Mouse (Mus musculus): ENCODE data around the gene Btbd17.

Gene Btbd17

GRCm38 (mm10) chr11:114769911-114770310 lies 25.8 kb downstream of the Btbd17 start:
- in situ Hi-C loops (cut with MboI, MseI): loop anchor here in 1 of 2 experiments (10.0 kb wide), 1 partner anchor 1625 kb away; no protein-coding TSS in a partner anchor

- in situ Hi-C loops (cut with MboI, MseI): loop anchor here in 1 of 2 experiments (10.0 kb wide), 1 partner anchor 1620 kb away; no protein-coding TSS in a partner anchor
These were observed 30.6 kb downstream of the Btbd17 start, which contains the start of gene Kif19a for GRCm38 (mm10) chr11:114764820-114765818. TSS of gene Kif19a (plus strand) at chr11:114765388.

GRCm38 (mm10) chr11:114747564-114748138 lies 48.1 kb downstream of the Btbd17 start:
- in situ Hi-C loops (cut with MboI, MseI): loop anchor here in 1 of 2 experiments (5.0 kb wide), 1 partner anchor 165 kb away; no protein-coding TSS in a partner anchor

DNA sequence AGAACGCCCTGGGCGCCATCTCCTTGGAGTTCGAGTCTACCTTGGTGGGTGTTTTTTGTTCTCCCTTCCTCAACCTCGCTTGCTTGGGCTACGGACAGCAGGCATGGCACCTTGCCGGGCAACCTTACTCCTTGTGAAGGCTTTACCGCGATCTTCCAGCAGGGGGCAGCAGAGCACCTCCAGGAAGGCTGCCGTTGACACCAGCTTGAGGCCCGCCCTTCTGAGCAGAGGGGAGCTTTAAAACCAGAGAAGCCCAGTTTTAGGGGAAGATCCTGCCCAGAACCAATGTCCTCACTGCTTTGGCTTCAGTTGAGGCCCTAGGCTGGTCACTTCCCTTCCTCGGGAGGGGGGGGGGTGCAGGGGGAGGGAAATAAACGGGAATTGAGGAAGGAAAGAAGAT lies 50.6 kb downstream of the Btbd17 start:
- in situ Hi-C loops (cut with MboI, MseI): loop anchor here in 1 of 2 experiments (5.0 kb wide), 1 partner anchor 167 kb away; no protein-coding TSS in a partner anchor

DNA sequence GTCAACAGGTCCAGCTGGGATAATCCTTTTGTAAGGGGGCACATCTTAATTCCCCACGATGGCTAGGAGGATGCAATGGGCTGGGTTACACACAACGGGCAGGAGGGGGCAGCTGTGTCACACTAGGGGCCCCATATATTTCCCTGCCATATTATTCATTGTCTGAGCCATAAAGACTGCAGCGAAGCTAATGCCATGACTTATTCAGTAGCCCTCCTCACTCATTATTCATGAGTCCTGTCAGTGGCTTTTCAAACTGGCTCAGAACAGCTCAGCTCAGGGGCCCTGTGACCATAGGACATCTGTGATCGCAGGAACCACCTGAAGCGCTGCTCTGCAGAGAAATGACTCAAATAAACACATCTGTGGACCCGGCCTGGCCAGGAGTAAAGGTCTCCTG lies 54.3 kb downstream of the Btbd17 start:
- in situ Hi-C loops (cut with MboI, MseI): no loop called here

Data from T-helper 17 cell (primary cell).